Mouse (Mus musculus) erythroblast, adult 5-6 weeks (primary cell): ENCODE measurements around the gene Lmod1. TPM values are rescaled to one million over a fixed set of nuclear protein-coding genes. Genes with fewer than 3 reads are reported as not detected.

Experiments
- ATAC-seq: replicated peaks from 2 replicates; pipeline ENCODE4 v1.8.0; 2016; ENCODE audit warnings: moderate number of reproducible peaks, mild to moderate bottlenecking, moderate TSS enrichment, inconsistent platforms; ENCODE audit not compliant: poor library complexity, low FRiP score, severe bottlenecking
- total RNA-seq, 2 experiments: library from RNA; stranded (forward) in 1 of 2; stranded (reverse) in 1 of 2; fragments of 150-400 nt in 1 of 2; fragments of 200-764, 138-1000 nt in 1 of 2; gene quantifications; 2 replicates each; pipeline versions ENCODE4 v1.2.3 to v1.2.4; 2015 to 2017; ENCODE audit warnings: low replicate concordance in 2 of 2

Lmod1 gene
- total RNA-seq, 2 experiments from 2014 or later = not detected

DNA sequence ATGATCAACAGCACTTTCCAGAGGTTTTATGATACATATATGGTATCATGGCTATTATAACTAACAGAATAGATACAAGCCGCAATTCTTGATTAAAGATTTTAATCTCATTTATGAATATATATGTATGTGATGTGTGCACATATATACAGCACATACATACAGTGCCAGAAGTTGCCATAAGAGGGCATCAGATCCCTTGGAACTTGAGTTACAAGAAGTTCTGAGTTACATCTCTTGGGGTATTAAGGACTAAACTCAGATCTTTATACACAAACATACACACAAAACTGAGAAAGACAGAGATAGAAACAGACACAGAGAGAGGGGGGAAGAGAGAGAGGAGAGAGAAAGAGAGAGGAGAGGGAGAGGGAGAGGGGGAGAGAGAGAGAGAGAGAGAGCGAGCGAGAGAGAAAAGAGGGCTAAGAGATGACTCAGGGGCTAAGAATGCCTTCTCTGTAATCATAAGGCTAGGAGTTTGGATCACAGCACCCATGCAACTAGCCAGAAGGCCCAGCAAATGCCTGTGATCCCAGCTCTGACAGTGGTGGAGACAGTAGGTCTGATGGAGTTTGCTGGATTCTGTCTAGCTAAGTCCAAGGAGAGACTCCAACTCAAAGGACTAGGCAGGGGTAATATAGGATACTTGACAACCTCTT, 77.0 kb downstream of the Lmod1 start:
- no peak for ATAC-seq

DNA sequence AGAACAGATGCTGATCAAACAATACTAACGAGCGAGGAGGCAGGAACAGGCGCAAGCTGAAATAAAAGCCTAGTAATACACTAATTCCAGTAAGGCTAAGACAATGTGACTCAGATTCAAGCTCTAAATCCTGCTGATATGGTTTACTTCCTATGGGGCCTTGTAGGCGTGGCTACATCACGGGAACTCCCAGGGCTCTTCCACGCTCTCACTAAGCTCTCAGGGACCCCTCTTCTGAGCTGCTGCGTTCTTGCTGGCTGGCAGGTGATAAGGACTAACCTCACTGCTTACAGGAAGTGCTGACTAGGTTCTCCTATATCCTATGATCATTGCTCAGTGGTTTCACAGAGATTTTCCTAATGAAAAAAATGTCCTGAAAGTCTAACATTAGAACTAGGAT, 80.7 kb downstream of the Lmod1 start:
- ATAC-seq = no peak

DNA sequence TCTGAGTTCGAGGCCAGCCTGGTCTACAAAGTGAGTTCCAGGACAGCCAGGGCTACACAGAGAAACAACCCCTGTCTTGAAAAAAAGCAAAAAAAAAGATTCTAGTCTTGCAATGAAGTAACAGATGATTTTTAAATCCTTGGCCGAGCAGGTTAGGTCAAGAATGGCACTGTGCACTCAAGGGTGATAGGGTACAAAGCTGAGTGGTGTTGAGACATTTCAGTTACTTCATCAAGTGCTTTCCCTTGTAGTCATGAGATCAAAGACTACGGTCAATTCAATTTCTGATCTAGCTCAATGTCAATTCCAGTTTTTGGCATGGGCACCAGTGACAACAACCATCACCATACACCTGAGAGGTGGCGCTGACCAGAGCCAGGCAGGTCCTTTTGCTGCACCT, 84.4 kb downstream of the Lmod1 start:
- ATAC-seq = no peak

GRCm38 (mm10) chr1:135410967-135411366, 86.4 kb downstream of the Lmod1 start:
- no peak for ATAC-seq

DNA sequence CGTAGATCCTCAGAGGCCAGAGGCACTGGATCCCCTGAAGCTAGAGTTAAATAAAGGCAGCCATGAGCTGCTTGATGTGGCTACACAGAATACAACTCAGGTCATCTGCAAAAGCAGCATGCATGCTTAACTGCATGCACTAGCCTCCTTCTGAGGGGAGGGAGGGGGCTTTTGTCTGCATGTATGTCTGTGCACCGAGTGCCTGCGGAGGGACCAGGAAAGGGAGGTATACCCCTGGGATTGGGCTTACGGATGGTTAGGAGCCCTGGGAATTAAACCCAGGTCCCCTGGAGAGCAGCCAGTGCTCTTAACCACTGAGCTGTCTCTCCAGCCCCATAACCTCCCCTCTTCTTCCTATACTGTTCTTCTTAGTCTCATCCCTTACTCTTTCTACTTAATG, 87.5 kb downstream of the Lmod1 start:
- no peak for ATAC-seq

DNA sequence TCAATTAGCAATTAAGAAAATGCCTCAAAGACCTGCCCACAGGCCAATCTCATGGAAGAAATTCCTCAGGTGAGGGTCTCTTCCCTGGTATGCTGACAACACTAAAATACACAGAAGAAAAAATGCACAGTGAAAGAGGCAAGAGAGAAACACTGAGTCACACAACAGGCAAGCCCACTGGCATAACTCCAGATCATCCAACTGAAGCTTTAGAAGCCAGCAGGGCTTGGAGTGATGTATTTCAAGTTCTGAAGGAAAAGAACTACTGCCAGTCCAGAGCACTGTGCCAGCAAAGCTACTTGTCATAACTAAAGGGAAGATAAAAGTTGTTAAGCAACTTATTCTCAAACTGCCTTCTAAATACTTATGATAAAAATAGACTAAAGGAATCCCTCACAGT, 89.4 kb downstream of the Lmod1 start:
- no peak for ATAC-seq

Other genes starting within 250 kb of the Lmod1 start
- not detected in 2 replicates for gene Lgr6, start 219.5 kb upstream of the Lmod1 start, total RNA-seq (2015; ENCODE audit: low replicate concordance)
- not detected in 2 replicates for gene Lgr6, start 219.5 kb upstream of the Lmod1 start, total RNA-seq (2017; ENCODE audit: low replicate concordance)
- gene Ptpn7, start 192.1 kb upstream of the Lmod1 start, total RNA-seq (2015; ENCODE audit: low replicate concordance) = 14.6 and 15.5 TPM in 2 replicates
- 22.7 and 23.9 TPM in 2 replicates for gene Ptpn7, start 192.1 kb upstream of the Lmod1 start, total RNA-seq (2017; ENCODE audit: low replicate concordance)
- 22.3 and 23.4 TPM in 2 replicates for gene Arl8a, start 178.0 kb upstream of the Lmod1 start, total RNA-seq (2015; ENCODE audit: low replicate concordance)
- 7.2 and 11.9 TPM in 2 replicates for gene Arl8a, start 178.0 kb upstream of the Lmod1 start, total RNA-seq (2017; ENCODE audit: low replicate concordance)
- 1.0 TPM in 1 of 2 replicates, not detected in the other for gene Gpr37l1, start 157.1 kb upstream of the Lmod1 start, total RNA-seq (2015; ENCODE audit: low replicate concordance)
- gene Gpr37l1, start 157.1 kb upstream of the Lmod1 start, total RNA-seq (2017; ENCODE audit: low replicate concordance) = not detected in 2 replicates
- not detected in 2 replicates for gene Elf3, start 66.2 kb upstream of the Lmod1 start, total RNA-seq (2015; ENCODE audit: low replicate concordance)
- not detected in 2 replicates for gene Elf3, start 66.2 kb upstream of the Lmod1 start, total RNA-seq (2017; ENCODE audit: low replicate concordance)
- gene Rnpep, start 40.7 kb upstream of the Lmod1 start, total RNA-seq (2015; ENCODE audit: low replicate concordance) = 19.4 and 26.9 TPM in 2 replicates
- 15.3 and 18.6 TPM in 2 replicates for gene Rnpep, start 40.7 kb upstream of the Lmod1 start, total RNA-seq (2017; ENCODE audit: low replicate concordance)
- gene Timm17a, start 11.0 kb upstream of the Lmod1 start, total RNA-seq (2015; ENCODE audit: low replicate concordance) = 15.8 and 34.1 TPM in 2 replicates
- gene Timm17a, start 11.0 kb upstream of the Lmod1 start, total RNA-seq (2017; ENCODE audit: low replicate concordance) = 3.3 TPM in 2 replicates
- gene Shisa4, start 50.4 kb downstream of the Lmod1 start, total RNA-seq (2015; ENCODE audit: low replicate concordance) = 0.63 TPM in 1 of 2 replicates, not detected in the other
- not detected in 2 replicates for gene Shisa4, start 50.4 kb downstream of the Lmod1 start, total RNA-seq (2017; ENCODE audit: low replicate concordance)
- gene Ipo9, start 105.7 kb downstream of the Lmod1 start, total RNA-seq (2015; ENCODE audit: low replicate concordance) = 7.7 and 11.0 TPM in 2 replicates
- gene Ipo9, start 105.7 kb downstream of the Lmod1 start, total RNA-seq (2017; ENCODE audit: low replicate concordance) = 13.4 and 17.2 TPM in 2 replicates